Mouse (Mus musculus) C2C12 (cell line): ENCODE results near the gene Celf2. TPM values are rescaled to one million over a fixed set of nuclear protein-coding genes. Genes with fewer than 3 reads are reported as not detected.
A peak's percentile ranks its signal among the peaks of the same experiment; 100 is the strongest.

Experiments used
- H3K27me3 ChIP-seq: one replicate; pipeline ENCODE4 v1.6.1; 2011; ENCODE audit not compliant: control insufficient read depth, insufficient read depth, insufficient read length
- H3K36me3 ChIP-seq: one replicate; pipeline ENCODE4 v1.6.1; 2011; ENCODE audit not compliant: control insufficient read depth, insufficient read depth
- H3K4me3 ChIP-seq: one replicate; pipeline ENCODE4 v1.5.1; 2011; ENCODE audit warnings: mild to moderate bottlenecking, control low read depth; ENCODE audit not compliant: poor library complexity, insufficient read depth, severe bottlenecking
- H3K79me2 ChIP-seq: one replicate; pipeline ENCODE4 v1.6.1; 2011; ENCODE audit not compliant: control insufficient read depth, insufficient read depth
- H3K79me3 ChIP-seq: one replicate; pipeline ENCODE4 v1.6.1; 2011; ENCODE audit warnings: low read depth, control low read depth
- H3ac ChIP-seq: one replicate; pipeline ENCODE3; 2011; ENCODE audit warnings: low read depth; ENCODE audit not compliant: control insufficient read depth, insufficient read length
- CEBPB ChIP-seq: IDR thresholded peaks from one replicate; pipeline ENCODE4 v1.6.1; 2011; ENCODE audit warnings: low read depth, mild to moderate bottlenecking, control low read depth, moderate library complexity
- CTCF ChIP-seq: IDR thresholded peaks from one replicate; pipeline ENCODE4 v1.5.1; 2011; ENCODE audit not compliant: control insufficient read depth, insufficient read depth, insufficient read length
- FOSL1 ChIP-seq: IDR thresholded peaks from one replicate; pipeline ENCODE4 v1.8.0; 2011; ENCODE audit warnings: mild to moderate bottlenecking, low read length; ENCODE audit not compliant: poor library complexity, insufficient read depth, severe bottlenecking
- MAX ChIP-seq: IDR thresholded peaks from one replicate; pipeline ENCODE4 v1.6.1; 2011; ENCODE audit warnings: mild to moderate bottlenecking, control low read depth
- MYOD1 ChIP-seq: IDR thresholded peaks from one replicate; pipeline ENCODE4 v1.6.1; 2011; ENCODE audit warnings: low read depth; ENCODE audit not compliant: control insufficient read depth, insufficient read length
- MYOG ChIP-seq: IDR thresholded peaks from one replicate; pipeline ENCODE4 v1.6.1; 2011; ENCODE audit not compliant: control insufficient read depth, insufficient read length; ENCODE audit errors: extremely low read depth
- USF1 ChIP-seq: IDR thresholded peaks from one replicate; pipeline ENCODE4 v1.6.1; 2011; ENCODE audit warnings: low read depth, mild to moderate bottlenecking, control low read depth, moderate library complexity
- polyA plus RNA-seq: library from polyadenylated mRNA; unstranded; fragments of >200 nt; fragmentation: generic; extraction: Trizol; gene quantifications from one replicate; pipeline ENCODE4 v1.2.1, GENCODE M21; 2012; ENCODE audit warnings: missing spikeins

Celf2 gene
- polyA plus RNA-seq, 1 experiment = 14.3 TPM

- no peaks in the 10 kb centered on the region for H3K79me3 ChIP-seq
These were observed 249.7 kb downstream of the Celf2 start for GRCm38 (mm10) chr2:7259616-7260015.

GRCm38 (mm10) chr2:7256023-7256422 lies 253.3 kb downstream of the Celf2 start:
- no peaks in the 10 kb centered on the region for H3K79me2 ChIP-seq
- no peak for TF ChIP-seq USF1
- TF ChIP-seq FOSL1 = no peak
- TF ChIP-seq MAX = no peak
- TF ChIP-seq CTCF = no peak
- TF ChIP-seq MYOD1 = no peak
- TF ChIP-seq CEBPB = no peak

More at GRCm38 (mm10) chr2:7259616-7260015, 249.7 kb downstream of the Celf2 start:
- no peak for TF ChIP-seq MYOD1
- no peak for TF ChIP-seq CEBPB
- TF ChIP-seq FOSL1 = no peak
- TF ChIP-seq MAX = no peak
- TF ChIP-seq MYOG = no peak
- no peak for TF ChIP-seq CTCF
- TF ChIP-seq USF1 = no peak
- Histone ChIP-seq H3K36me3 (no peaks in the 10 kb centered on the region), H3ac (no peak overlapping the region), H3K27me3 (no peaks in the 10 kb centered on the region), H3K79me2 (no peaks in the 10 kb centered on the region), H3K4me3 (no peak overlapping the region)

DNA sequence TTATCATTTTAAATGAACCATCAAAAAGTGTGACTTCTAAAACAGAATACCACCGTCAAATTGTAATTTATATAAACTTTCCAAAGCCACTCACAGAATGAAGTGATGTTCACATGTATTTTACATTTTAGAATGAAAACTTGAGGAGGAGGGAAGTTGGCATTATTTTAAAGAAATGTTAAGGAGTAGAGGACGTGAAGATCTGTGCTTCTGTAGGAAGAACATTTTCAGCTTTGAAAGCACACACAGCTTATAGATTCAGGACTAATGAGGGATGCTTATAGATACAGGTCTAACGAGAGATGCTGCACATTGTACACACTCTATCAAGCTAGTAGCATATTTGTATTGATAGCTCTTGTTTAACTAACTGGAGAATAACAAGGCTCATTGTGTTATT lies 254.0 kb downstream of the Celf2 start:
- Histone ChIP-seq H3K36me3 (no peaks in the 10 kb centered on the region), H3K4me3 (no peak overlapping the region), H3K27me3 (no peaks in the 10 kb centered on the region), H3K79me2 (no peaks in the 10 kb centered on the region), H3K79me3 (no peaks in the 10 kb centered on the region), H3ac (no peak overlapping the region)
- TF ChIP-seq USF1 (no peak), CEBPB (no peak), MAX (no peak), CTCF (no peak), FOSL1 (no peak), MYOD1 (no peak), MYOG (no peak)

More at GRCm38 (mm10) chr2:7256023-7256422, 253.3 kb downstream of the Celf2 start:
- H3ac ChIP-seq = no peak overlapping the region
- no peaks in the 10 kb centered on the region for H3K27me3 ChIP-seq
- H3K79me3 ChIP-seq = no peaks in the 10 kb centered on the region
- H3K4me3 ChIP-seq = no peak overlapping the region
- H3K36me3 ChIP-seq = no peaks in the 10 kb centered on the region

DNA sequence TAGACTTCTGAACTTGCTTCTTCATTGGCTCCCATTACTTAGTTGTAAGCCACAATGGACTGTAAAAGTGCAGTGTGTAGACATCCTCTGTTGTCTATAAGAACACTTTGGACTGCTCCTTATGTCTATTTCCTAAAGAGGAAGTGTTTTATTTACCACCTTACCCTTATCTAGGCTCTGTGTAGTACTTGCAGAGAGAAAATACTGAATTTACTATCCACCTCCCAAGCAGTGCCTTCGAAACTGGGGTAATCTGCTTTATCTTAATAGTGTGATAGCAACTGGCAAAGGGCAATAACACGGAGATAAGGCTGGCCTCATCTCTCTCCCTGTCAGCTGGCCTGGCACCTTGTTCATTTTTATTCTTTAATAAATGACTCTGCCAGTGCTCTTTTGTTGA lies 259.0 kb downstream of the Celf2 start:
- TF ChIP-seq FOSL1 (no peak), CTCF (no peak), MYOG (no peak), MYOD1 (no peak), CEBPB (no peak), MAX (no peak), USF1 (no peak)

GRCm38 (mm10) chr2:7249002-7249401 lies 260.4 kb downstream of the Celf2 start:
- TF ChIP-seq USF1 (no peak), FOSL1 (no peak), MYOD1 (no peak), CEBPB (no peak), MAX (no peak), MYOG (no peak), CTCF (no peak)
- Histone ChIP-seq H3ac (no peak overlapping the region), H3K36me3 (no peaks in the 10 kb centered on the region), H3K27me3 (no peaks in the 10 kb centered on the region), H3K4me3 (no peak overlapping the region), H3K79me2 (no peaks in the 10 kb centered on the region), H3K79me3 (no peaks in the 10 kb centered on the region)

More for the DNA sequence above, 259.0 kb downstream of the Celf2 start:
- Histone ChIP-seq H3K36me3 (no peaks in the 10 kb centered on the region), H3K4me3 (no peak overlapping the region), H3K79me3 (no peaks in the 10 kb centered on the region), H3ac (no peak overlapping the region), H3K27me3 (no peaks in the 10 kb centered on the region), H3K79me2 (no peaks in the 10 kb centered on the region)

DNA sequence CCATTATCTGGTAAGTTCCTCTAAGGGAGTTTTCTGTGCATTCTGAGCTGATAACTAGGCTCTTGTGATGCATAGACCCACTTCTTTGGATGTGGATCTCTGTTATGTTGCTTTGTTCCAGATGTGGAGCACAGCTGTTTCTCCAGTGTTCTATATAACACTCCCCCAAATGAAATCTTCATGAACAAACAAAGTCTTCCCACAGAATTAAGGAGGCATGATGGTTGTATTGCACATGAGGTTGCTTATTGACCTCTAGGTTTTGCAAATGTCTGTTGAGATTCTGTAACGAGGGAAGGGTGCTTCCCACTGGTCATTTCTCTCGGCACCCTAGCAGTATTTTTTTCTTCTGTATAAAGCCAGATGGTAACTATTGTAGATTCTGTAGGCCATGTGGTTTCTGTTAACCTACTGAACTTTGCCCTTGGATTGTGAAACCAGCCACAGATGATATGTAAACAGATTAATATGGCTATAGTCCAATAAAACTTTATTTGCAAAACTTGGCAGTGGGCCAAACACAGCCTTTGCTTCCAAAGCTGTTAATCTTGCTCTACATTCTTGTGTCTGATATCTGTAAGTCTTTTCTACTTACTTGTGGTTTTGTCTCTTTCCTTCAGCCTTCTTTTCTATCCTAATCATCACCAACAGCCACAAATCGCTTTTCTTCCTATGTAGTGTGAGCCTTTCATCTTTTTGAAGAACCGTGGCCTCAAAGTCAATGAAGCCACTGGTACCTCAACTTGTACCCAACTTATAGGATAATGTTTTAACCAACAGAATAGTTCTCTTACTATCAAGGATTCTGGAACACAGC lies 263.2 kb downstream of the Celf2 start:
- Histone ChIP-seq H3K27me3 (no peaks in the 10 kb centered on the region), H3K79me3 (no peaks in the 10 kb centered on the region), H3ac (no peak overlapping the region), H3K4me3 (no peak overlapping the region), H3K36me3 (no peaks in the 10 kb centered on the region), H3K79me2 (no peaks in the 10 kb centered on the region)
- TF ChIP-seq MAX (no peak), CTCF (no peak), MYOG (no peak), CEBPB (peak; percentile 51), USF1 (no peak), FOSL1 (no peak), MYOD1 (no peak)
